Mouse (Mus musculus) heart, embryonic 12.5 days (tissue): ENCODE results near the gene Adamtsl2. TPM values are rescaled to one million over a fixed set of nuclear protein-coding genes. Genes with fewer than 3 reads are reported as not detected.

Experiments used
- ATAC-seq: fragments of 200-750 bp; cut with Nextera tagmentation; 2 replicates; pipeline ENCODE4 v1.8.0; 2017; ENCODE audit warnings: moderate TSS enrichment, moderate library complexity; ENCODE audit not compliant: insufficient number of reproducible peaks, low FRiP score
- H3K27ac ChIP-seq: fragments of 300-500 bp; sonication (generic); 2 replicates; pipeline ENCODE4 v1.5.1; 2016; ENCODE audit warnings: mild to moderate bottlenecking, moderate library complexity; ENCODE audit not compliant: poor library complexity, severe bottlenecking
- H3K27me3 ChIP-seq: fragments of 300-500 bp; sonication (generic); replicated peaks from 2 replicates; pipeline ENCODE4 v1.6.1; 2016; ENCODE audit warnings: mild to moderate bottlenecking, moderate library complexity
- H3K36me3 ChIP-seq: fragments of 300-500 bp; sonication (generic); 2 replicates; pipeline ENCODE4 v1.6.1; 2016; ENCODE audit warnings: mild to moderate bottlenecking, moderate library complexity
- H3K4me1 ChIP-seq: fragments of 300-500 bp; sonication (generic); replicated peaks from 2 replicates; pipeline ENCODE4 v1.6.1; 2016; ENCODE audit warnings: mild to moderate bottlenecking
- H3K4me2 ChIP-seq: fragments of 300-500 bp; sonication (generic); 2 replicates; pipeline ENCODE4 v1.6.1; 2016; ENCODE audit warnings: mild to moderate bottlenecking, moderate library complexity
- H3K4me3 ChIP-seq: fragments of 300-500 bp; sonication (generic); 2 replicates; pipeline ENCODE4 v1.5.1; 2016; ENCODE audit warnings: mild to moderate bottlenecking
- H3K9ac ChIP-seq: fragments of 300-500 bp; sonication (generic); 2 replicates; pipeline ENCODE4 v1.6.1; 2016; ENCODE audit warnings: mild to moderate bottlenecking, moderate library complexity
- H3K9me3 ChIP-seq: fragments of 300-500 bp; sonication (generic); replicated peaks from 2 replicates; pipeline ENCODE4 v1.6.1; 2016; ENCODE audit warnings: mild to moderate bottlenecking, moderate library complexity
- WGBS: fragments of 180-500 bp; shearing (Covaris S2); methylation state at CpG from one replicate; pipeline ENCODE4 v1.1.7; 2016; 5-methylcytosine and 5-hydroxymethylcytosine counted together
- polyA plus RNA-seq: library from polyadenylated mRNA; unstranded; fragments of >200 nt; fragmentation: Nextera tagmentation; extraction: Ambion mirVana; gene quantifications from 2 replicates; pipeline ENCODE4 v1.2.1, GENCODE M21; 2016

Gene Adamtsl2
- 10.9 and 12.2 TPM in 2 replicates for polyA plus RNA-seq

DNA sequence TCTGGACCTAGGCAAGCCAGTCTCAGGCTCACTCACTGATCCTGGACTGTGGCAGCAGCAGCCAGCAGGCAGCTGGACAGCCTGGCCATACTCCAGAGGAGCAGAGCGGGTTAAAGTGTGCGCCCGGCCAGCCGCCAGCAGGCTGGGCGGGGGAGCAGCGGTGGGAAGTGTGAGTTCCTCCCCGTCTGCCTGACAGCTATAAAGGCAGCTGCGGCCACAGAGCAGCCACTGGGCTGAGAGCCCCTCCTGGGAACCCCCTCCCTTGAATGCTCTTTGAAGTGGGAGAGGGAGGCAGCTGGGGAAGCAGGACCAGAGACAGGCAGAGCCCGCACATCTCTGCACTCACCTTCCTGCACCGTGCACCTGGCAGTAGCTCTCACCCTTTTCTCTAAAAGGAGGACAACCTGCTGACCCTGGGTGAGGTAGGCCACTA, at the start of gene Adamtsl2:
Gene Adamtsl2 (plus strand): TSS at position 228 of the 433 bp plus-strand sequence.
- ATAC-seq, result peak; percentile 66
- H3K36me3 ChIP-seq, result no peaks in the 10 kb centered on the region
- H3K4me3 ChIP-seq, result peak within 1 kb of the TSS; percentile 8
- WGBS, result under 1% methylated on average over 10 of the region's 10 CpGs
- peaks cover 18% of the 10 kb centered on the region for H3K27me3 ChIP-seq
- H3K4me1 ChIP-seq, result peaks cover 53% of the 10 kb centered on the region
- H3K9me3 ChIP-seq, result no peaks in the 10 kb centered on the region
- H3K9ac ChIP-seq, result peak within 1 kb of the TSS; percentile 44
- peak within 1 kb of the TSS; percentile 59 for H3K4me2 ChIP-seq
- peak within 1 kb of the TSS; percentile 17 for H3K27ac ChIP-seq

DNA sequence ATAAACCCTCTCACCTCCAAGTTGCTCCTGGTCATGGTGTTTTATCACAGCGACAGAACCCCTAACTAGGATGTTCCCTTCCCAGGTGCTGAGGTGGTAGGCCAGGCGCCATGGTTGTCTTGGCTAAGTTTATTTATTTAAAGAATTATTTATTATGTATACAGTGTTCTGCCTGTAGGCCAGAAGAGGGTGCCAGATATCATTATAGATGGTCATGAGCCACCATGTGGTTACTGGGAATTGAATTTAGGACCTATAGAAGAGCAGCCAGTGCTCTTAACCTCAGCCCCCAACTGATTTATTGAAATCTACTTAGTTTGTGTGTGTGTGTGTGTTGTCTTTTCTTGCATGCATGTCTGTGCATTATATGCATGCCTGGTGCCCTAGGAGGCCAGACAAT, 46.8 kb upstream of the Adamtsl2 start:
- H3K9me3 ChIP-seq, result no peaks in the 10 kb centered on the region
- no peak for ATAC-seq
- H3K36me3 ChIP-seq, result no peaks in the 10 kb centered on the region
- whole genome bisulfite sequencing, result 67% methylated on average over 2 of the region's 2 CpGs
- no peak overlapping the region for H3K27ac ChIP-seq
- peaks cover 9% of the 10 kb centered on the region; the same call in 1 of the 2 replicates for H3K4me1 ChIP-seq
- H3K27me3 ChIP-seq, result peaks cover 22% of the 10 kb centered on the region
- H3K4me2 ChIP-seq, result no peak overlapping the region
- H3K9ac ChIP-seq, result no peak overlapping the region
- no peak overlapping the region for H3K4me3 ChIP-seq

DNA sequence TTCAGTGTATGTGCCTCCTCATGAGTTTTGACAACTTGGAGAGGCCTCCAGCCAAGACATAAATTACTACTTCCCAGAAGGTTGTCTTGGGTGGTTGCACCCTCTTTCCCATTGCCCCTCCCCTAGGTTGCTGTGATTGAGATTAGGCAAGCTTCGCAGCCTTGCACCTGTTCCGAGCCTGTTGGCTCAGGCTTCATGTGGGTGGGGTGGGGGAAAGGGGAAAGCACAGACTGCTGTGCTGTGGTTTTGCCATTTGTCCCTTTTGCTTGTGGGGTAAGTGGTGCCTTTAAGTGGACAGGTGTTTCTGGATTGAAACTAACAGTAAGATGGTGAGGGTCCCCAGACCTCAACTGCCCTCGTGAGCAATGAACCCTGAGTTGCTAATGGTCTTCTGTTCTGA, 43.2 kb upstream of the Adamtsl2 start:
- Histone ChIP-seq H3K4me2 (no peak overlapping the region), H3K27ac (no peak overlapping the region), H3K27me3 (0 out of 2 replicates have a peak, but pooled peaks cover 22% of the 10 kb centered on the region), H3K36me3 (no peaks in the 10 kb centered on the region), H3K4me3 (no peak overlapping the region), H3K9ac (no peak overlapping the region), H3K4me1 (peaks cover 3% of the 10 kb centered on the region; the same call in 1 of the 2 replicates), H3K9me3 (no peaks in the 10 kb centered on the region)
- no peak for ATAC-seq
- 64% methylated on average over 3 of the region's 3 CpGs for WGBS

DNA sequence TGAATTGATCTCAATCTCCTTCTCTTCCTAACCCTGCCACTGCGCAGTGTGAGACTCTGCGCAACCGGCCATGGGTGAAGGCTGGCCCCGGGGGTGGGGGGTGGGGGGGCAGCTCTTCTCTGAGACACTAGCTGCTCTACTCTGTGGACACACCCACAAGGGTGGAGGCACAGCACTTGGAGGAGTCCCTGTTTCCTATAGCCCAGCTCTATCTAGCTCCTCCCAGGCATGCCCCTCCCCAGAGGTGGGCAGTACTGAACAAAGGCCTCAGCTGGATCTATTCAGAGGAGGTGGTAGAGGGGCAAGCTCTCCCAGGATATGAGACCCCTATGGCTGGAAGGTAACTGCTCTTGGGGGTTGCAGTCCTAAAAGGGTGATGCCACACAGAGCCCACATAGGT, 42.2 kb upstream of the Adamtsl2 start:
- no peak overlapping the region for H3K9ac ChIP-seq
- H3K36me3 ChIP-seq, result no peaks in the 10 kb centered on the region
- H3K4me1 ChIP-seq, result peaks cover 7% of the 10 kb centered on the region; the same call in 1 of the 2 replicates
- no peaks in the 10 kb centered on the region for H3K9me3 ChIP-seq
- no peak overlapping the region for H3K27ac ChIP-seq
- H3K27me3 ChIP-seq, result 0 out of 2 replicates have a peak, but pooled peaks cover 22% of the 10 kb centered on the region
- no peak overlapping the region for H3K4me3 ChIP-seq
- ATAC-seq, result peak; percentile 22; the same call in 1 of the 2 replicates
- no peak overlapping the region for H3K4me2 ChIP-seq
- 66% methylated on average over 4 of the region's 4 CpGs for WGBS

DNA sequence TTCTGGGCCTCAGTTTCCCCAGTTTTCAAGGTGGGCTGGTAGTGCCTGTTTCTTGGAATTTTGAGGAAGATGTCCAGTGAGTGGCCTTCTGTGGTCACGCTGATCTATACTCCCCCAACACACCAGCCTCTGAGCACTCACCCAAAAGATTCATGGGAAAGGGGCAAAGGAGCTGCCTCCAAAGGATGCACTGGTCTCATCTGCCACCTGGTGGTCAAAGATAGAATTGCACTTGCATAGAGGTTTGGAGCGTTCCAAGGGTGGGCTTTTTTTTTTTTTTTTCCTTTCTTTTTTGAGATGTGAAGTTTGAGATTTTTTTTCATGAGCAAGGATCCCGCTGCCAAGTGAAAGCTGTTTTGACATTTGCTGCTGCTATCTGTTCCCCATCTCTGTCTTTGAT, 40.6 kb upstream of the Adamtsl2 start:
- H3K36me3 ChIP-seq, result no peaks in the 10 kb centered on the region
- no peaks in the 10 kb centered on the region for H3K9me3 ChIP-seq
- no peak for ATAC-seq
- WGBS, result 0% methylated on average over 3 of the region's 3 CpGs
- peaks cover 7% of the 10 kb centered on the region; the same call in 1 of the 2 replicates for H3K4me1 ChIP-seq
- no peak overlapping the region for H3K4me2 ChIP-seq
- no peak overlapping the region for H3K4me3 ChIP-seq
- H3K9ac ChIP-seq, result no peak overlapping the region
- no peak overlapping the region for H3K27ac ChIP-seq
- H3K27me3 ChIP-seq, result 0 out of 2 replicates have a peak, but pooled peaks cover 22% of the 10 kb centered on the region

DNA sequence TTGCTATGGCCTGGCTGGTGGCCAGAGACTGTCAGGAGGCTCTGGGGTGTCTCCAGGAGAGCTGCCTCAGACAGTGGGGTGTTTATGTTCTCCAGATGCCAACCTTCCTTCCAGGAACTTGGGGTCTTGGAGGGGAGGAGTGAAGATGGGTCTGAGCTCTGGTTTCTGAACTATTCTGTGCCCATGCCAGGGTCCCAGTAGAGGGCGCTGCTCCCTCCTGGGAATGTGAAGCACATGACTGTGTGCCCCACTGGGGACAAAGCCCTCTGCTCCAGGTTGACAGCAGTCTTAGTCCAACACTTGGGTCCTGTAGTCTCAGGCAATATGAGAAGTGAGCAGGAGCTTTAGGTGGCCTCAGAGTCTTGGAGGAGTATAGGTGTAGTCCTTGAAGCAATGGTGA, 39.9 kb upstream of the Adamtsl2 start:
- peaks cover 7% of the 10 kb centered on the region; the same call in 1 of the 2 replicates for H3K4me1 ChIP-seq
- H3K9ac ChIP-seq, result 0 out of 2 replicates have a peak overlapping the region, but pooled peaks have one; percentile 5

DNA sequence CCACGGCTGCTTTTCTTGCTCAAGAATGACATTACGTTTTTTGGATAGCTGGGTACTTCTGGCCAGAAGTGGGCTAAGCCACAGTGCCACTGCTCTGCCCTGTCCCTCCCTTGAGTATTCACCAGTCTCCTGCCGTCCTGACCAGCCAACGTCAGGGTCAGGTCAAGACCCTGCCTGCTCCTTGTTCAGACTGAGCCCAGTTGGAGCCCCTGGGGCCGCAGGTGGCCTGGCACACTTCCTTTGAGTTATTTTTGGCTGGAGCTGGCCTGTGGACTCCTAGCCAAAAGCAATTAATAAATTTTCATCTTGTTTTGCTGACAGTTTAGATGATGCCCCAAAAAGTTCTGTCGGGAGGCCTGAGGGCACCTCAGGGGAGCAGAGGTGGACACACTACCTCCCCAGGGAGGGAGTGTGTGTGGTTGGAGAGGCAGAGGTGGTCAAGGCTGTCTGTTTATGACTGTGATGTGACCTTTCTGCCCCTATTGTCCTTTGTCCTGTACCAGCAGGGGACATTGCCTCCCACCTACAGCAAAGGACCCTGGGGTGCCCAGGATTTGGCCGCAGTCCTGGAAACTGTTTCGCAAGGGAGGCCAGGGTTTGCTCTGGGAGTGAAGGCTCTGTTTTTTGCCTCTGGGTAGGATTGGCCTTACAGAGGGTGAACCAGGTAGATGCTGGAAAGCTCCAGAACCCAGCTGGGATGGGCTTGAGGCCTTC, 36.9 kb upstream of the Adamtsl2 start:
- 66% methylated on average over 8 of the region's 8 CpGs for WGBS
- Histone ChIP-seq H3K27ac (no peak overlapping the region), H3K4me1 (peaks cover 7% of the 10 kb centered on the region; the same call in 1 of the 2 replicates), H3K27me3 (0 out of 2 replicates have a peak, but pooled peaks cover 23% of the 10 kb centered on the region), H3K4me2 (no peak overlapping the region), H3K36me3 (no peaks in the 10 kb centered on the region), H3K9ac (no peak overlapping the region), H3K4me3 (no peak overlapping the region), H3K9me3 (no peaks in the 10 kb centered on the region)
- ATAC-seq, result no peak

More for the DNA sequence above, 39.9 kb upstream of the Adamtsl2 start:
- no peaks in the 10 kb centered on the region for H3K9me3 ChIP-seq
- H3K4me2 ChIP-seq, result no peak overlapping the region
- H3K36me3 ChIP-seq, result no peaks in the 10 kb centered on the region
- H3K27ac ChIP-seq, result no peak overlapping the region
- 0 out of 2 replicates have a peak, but pooled peaks cover 22% of the 10 kb centered on the region for H3K27me3 ChIP-seq
- 7% methylated on average over 1 of the region's 1 CpGs for WGBS
- H3K4me3 ChIP-seq, result no peak overlapping the region
- no peak for ATAC-seq

DNA sequence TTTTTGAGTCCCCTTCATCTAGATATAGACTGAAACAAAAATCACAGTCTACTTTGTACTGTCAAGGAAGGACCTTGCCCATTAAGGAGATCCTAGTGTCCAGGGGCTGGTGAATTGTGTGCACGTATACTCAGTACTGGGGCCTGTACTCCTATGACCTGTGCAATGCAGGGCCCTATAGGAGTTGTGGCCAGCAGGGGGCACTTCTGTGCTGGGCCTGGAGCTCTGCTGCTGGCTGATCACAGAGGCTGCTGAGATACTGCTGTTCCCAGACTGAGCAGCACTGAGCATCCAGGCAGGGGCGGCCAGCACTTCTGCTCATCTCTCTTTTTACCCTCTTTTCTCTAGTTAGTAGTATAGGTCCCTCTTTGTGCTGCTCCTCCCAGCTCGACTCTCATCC, 35.7 kb upstream of the Adamtsl2 start:
- Histone ChIP-seq H3K9ac (no peak overlapping the region), H3K27ac (no peak overlapping the region), H3K36me3 (no peaks in the 10 kb centered on the region), H3K4me2 (no peak overlapping the region), H3K27me3 (0 out of 2 replicates have a peak, but pooled peaks cover 16% of the 10 kb centered on the region), H3K4me3 (no peak overlapping the region), H3K4me1 (peaks cover 7% of the 10 kb centered on the region; the same call in 1 of the 2 replicates), H3K9me3 (no peaks in the 10 kb centered on the region)
- 17% methylated on average over 3 of the region's 3 CpGs for WGBS
- peak; percentile 69 for ATAC-seq

DNA sequence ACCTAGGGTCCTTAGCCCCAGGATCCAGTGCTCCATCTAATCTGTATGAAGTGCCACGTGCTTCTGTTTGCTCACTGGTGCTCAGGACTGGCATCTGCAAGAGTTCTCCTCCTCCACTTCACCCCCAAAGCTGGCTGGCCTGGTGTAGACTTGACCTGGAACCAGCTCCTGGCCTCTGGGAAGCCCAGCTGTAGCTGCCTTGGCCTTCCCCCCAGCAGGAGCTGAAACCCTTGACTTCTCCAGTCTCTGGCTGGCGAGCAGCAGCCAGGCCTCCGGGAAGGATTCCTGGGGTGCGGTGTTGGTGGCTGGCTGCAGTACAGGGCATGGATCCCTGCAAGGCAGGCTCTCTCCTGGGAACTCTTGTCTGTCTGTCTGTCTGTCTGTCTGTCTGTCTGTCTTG, 35.0 kb upstream of the Adamtsl2 start:
- Histone ChIP-seq H3K27ac (no peak overlapping the region), H3K36me3 (no peaks in the 10 kb centered on the region), H3K4me2 (no peak overlapping the region), H3K4me3 (no peak overlapping the region), H3K27me3 (0 out of 2 replicates have a peak, but pooled peaks cover 16% of the 10 kb centered on the region), H3K9me3 (no peaks in the 10 kb centered on the region), H3K9ac (no peak overlapping the region), H3K4me1 (peaks cover 7% of the 10 kb centered on the region; the same call in 1 of the 2 replicates)
- 68% methylated on average over 4 of the region's 4 CpGs for WGBS
- no peak for ATAC-seq

DNA sequence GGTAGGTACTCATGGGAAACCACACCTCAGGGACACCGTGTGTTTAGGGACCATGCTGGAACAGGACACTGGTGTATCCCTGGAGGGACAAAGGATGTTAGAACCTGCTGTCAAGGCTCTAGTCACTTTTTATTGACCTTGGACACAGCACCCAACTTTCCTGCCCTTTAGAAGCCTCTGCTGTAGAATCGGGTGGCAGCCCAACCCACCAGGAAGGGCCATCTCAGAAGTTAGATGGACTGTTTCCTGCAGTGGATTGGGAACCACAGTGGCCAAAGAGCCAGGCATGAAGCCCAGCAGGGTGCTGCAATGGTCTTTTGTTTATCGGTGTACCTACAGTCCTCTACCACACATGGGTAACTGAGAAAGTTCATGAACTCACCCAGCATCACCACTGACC, 34.5 kb upstream of the Adamtsl2 start:
- H3K9me3 ChIP-seq, result no peaks in the 10 kb centered on the region
- WGBS, result 77% methylated on average over 3 of the region's 3 CpGs
- H3K36me3 ChIP-seq, result no peaks in the 10 kb centered on the region
- peaks cover 7% of the 10 kb centered on the region; the same call in 1 of the 2 replicates for H3K4me1 ChIP-seq
- H3K27me3 ChIP-seq, result 0 out of 2 replicates have a peak, but pooled peaks cover 13% of the 10 kb centered on the region
- no peak overlapping the region for H3K4me3 ChIP-seq
- no peak overlapping the region for H3K4me2 ChIP-seq
- no peak overlapping the region for H3K9ac ChIP-seq
- no peak overlapping the region for H3K27ac ChIP-seq
- ATAC-seq, result no peak

DNA sequence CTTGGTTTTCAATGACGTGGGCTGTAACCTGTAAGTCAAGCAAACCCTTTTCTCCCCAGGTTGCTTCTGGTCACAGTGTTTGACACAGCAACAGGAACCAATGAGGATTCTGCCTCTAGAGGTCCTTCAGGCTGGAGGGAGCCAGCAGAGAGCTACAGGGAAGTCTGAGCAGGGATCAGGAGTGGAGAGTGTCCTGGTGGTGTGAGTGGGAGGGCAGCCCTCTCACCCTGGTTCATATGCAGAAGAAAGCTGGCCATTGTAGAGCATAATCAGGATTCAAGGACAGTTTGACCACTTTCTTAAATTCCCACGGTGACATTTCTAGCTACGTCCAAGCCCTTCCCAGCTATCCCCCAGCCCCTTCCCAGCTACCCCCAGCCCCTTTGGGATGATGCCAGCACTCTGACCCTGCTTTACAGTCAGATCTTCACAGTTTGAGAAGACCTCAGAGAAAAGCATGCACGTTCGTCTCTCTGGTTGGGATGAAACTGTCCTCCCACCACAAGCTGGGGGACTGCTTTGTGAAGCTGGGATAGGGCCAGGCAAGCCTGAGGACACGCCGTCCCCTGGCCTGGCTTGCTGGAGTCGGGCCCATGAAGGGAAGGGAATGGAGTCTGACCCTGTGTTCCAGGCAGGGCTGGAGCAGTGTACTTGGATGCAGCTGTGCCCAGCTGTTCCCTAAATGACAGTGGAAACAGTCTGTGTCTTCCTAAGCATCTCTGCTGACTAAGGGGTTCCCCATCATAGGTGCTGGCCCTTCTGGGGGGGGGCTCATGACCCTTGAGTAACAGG, 33.0 kb upstream of the Adamtsl2 start:
- Histone ChIP-seq H3K27me3 (0 out of 2 replicates have a peak, but pooled peaks cover 4% of the 10 kb centered on the region), H3K9ac (no peak overlapping the region), H3K4me3 (no peak overlapping the region), H3K27ac (no peak overlapping the region), H3K36me3 (no peaks in the 10 kb centered on the region), H3K9me3 (no peaks in the 10 kb centered on the region), H3K4me1 (peaks cover 2% of the 10 kb centered on the region; the same call in 1 of the 2 replicates), H3K4me2 (no peak overlapping the region)
- no peak for ATAC-seq
- WGBS, result 61% methylated on average over 8 of the region's 8 CpGs
